Mouse (Mus musculus): ENCODE results near the gene Mxd1.

- TF ChIP-seq CTCF (IDR thresholded peaks at IDR 0.05; ENCODE audit: low read depth), result no peak
- TF ChIP-seq EP300 (IDR thresholded peaks at IDR 0.05; ENCODE audit: low read depth), result no peak
Observed at GRCm38 (mm10) chr6:86640161-86640560, 28.8 kb downstream of the Mxd1 start.
